Mouse (Mus musculus) liver, postnatal 0 days (tissue): ENCODE measurements around the gene Ppfibp1. TPM values are rescaled to one million over a fixed set of nuclear protein-coding genes. Genes with fewer than 3 reads are reported as not detected.

ENCODE experiments used
- ATAC-seq: fragments of 200-750 bp; cut with Nextera tagmentation; 2 replicates; pipeline ENCODE4 v1.8.0; 2017; ENCODE audit warnings: mild to moderate bottlenecking, moderate library complexity
- DNase-seq: peaks from one replicate; pipeline ENCODE4 v3.0.0-alpha.2; 2016
- H3K27ac ChIP-seq: fragments of 300-500 bp; sonication (generic); 2 replicates; pipeline ENCODE4 v1.5.1; 2014; ENCODE audit warnings: antibody characterized with exemption, moderate library complexity, mild to moderate bottlenecking, low read depth
- H3K27me3 ChIP-seq: fragments of 300-500 bp; sonication (generic); 2 replicates; pipeline ENCODE4 v1.6.1; 2014; ENCODE audit warnings: low read length, control low read depth, mixed read lengths; ENCODE audit not compliant: insufficient read depth
- H3K36me3 ChIP-seq: fragments of 300-500 bp; sonication (generic); replicated peaks from 2 replicates; pipeline ENCODE4 v1.6.1; 2014; ENCODE audit warnings: mild to moderate bottlenecking, control low read depth, low read length, moderate library complexity, mixed read lengths; ENCODE audit not compliant: insufficient read depth
- H3K4me1 ChIP-seq: fragments of 300-500 bp; sonication (generic); 2 replicates; pipeline ENCODE4 v1.6.1; 2014; ENCODE audit warnings: antibody characterized with exemption, mild to moderate bottlenecking, control low read depth; ENCODE audit not compliant: insufficient read depth
- H3K4me2 ChIP-seq: fragments of 300-500 bp; sonication (generic); 2 replicates; pipeline ENCODE4 v1.6.1; 2014; ENCODE audit warnings: low read depth, mild to moderate bottlenecking, low read length, moderate library complexity, mixed read lengths
- H3K4me3 ChIP-seq: fragments of 300-500 bp; sonication (generic); 2 replicates; pipeline ENCODE4 v1.5.1; 2014; ENCODE audit warnings: low read depth, low read length
- H3K9ac ChIP-seq: fragments of 300-500 bp; sonication (generic); replicated peaks from 2 replicates; pipeline ENCODE4 v1.6.1; 2014; ENCODE audit warnings: mild to moderate bottlenecking, moderate library complexity
- H3K9me3 ChIP-seq: fragments of 300-500 bp; sonication (generic); 2 replicates; pipeline ENCODE4 v1.6.1; 2016; ENCODE audit warnings: mild to moderate bottlenecking, control low read depth, low read length, mixed read lengths
- CTCF ChIP-seq: sonication (generic); IDR thresholded peaks from 2 replicates; pipeline ENCODE4 v1.5.1; 2016; ENCODE audit warnings: antibody characterized with exemption, low read depth
- EP300 ChIP-seq: IDR thresholded peaks from 2 replicates; pipeline ENCODE4 v1.6.1; 2016; ENCODE audit warnings: antibody characterized with exemption, low read depth, mild to moderate bottlenecking
- WGBS: fragments of 180-500 bp; shearing (Covaris S2); extraction: QIAGEN DNeasy Blood & Tissue Kit; methylation state at CpG from one replicate; pipeline ENCODE4 v1.1.7; 2014; ENCODE audit not compliant: insufficient replicate concordance; 5-methylcytosine and 5-hydroxymethylcytosine counted together
- polyA plus RNA-seq: library from polyadenylated mRNA; unstranded; fragments of >200 nt; fragmentation: Nextera tagmentation; extraction: Ambion mirVana; gene quantifications from 2 replicates; pipeline ENCODE4 v1.2.1, GENCODE M21; 2015

The Ppfibp1 gene
- polyA plus RNA-seq, 1 experiment from 2014 or later, result 11.3 TPM

GRCm38 (mm10) chr6:147051666-147052065, 163.4 kb downstream of the Ppfibp1 start:
- H3K9me3 ChIP-seq, result no peaks in the 10 kb centered on the region
- no peak overlapping the region for H3K9ac ChIP-seq
- H3K4me2 ChIP-seq, result no peak overlapping the region
- H3K27me3 ChIP-seq, result no peaks in the 10 kb centered on the region
- ATAC-seq, result peak; percentile 77
- TF ChIP-seq CTCF (no peak), EP300 (no peak)
- WGBS, result 73% methylated on average over 8 of the region's 8 CpGs
- H3K4me3 ChIP-seq, result no peak overlapping the region
- 0 out of 2 replicates have a peak overlapping the region, but pooled peaks have one; percentile 2 for H3K27ac ChIP-seq
- peak; percentile 20 for DNase-seq
- H3K4me1 ChIP-seq, result no peaks in the 10 kb centered on the region
- peaks cover 53% of the 10 kb centered on the region for H3K36me3 ChIP-seq

GRCm38 (mm10) chr6:147052440-147052839, 164.2 kb downstream of the Ppfibp1 start:
- Histone ChIP-seq H3K9me3 (no peaks in the 10 kb centered on the region), H3K4me3 (no peak overlapping the region), H3K4me1 (no peaks in the 10 kb centered on the region), H3K9ac (no peak overlapping the region), H3K4me2 (0 out of 2 replicates have a peak overlapping the region, but pooled peaks have one; percentile 9), H3K36me3 (peaks cover 56% of the 10 kb centered on the region), H3K27ac (no peak overlapping the region), H3K27me3 (no peaks in the 10 kb centered on the region)
- ATAC-seq (0 out of 2 replicates have a peak, but pooled peaks have one; percentile 5), DNase-seq (peak; percentile 10)
- 75% methylated on average over 9 of the region's 9 CpGs for WGBS
- TF ChIP-seq CTCF (no peak), EP300 (no peak)

GRCm38 (mm10) chr6:147053785-147054646, 165.7 kb downstream of the Ppfibp1 start:
- ATAC-seq, result no peak
- no peak overlapping the region for H3K4me3 ChIP-seq

GRCm38 (mm10) chr6:147055374-147055977, 167.2 kb downstream of the Ppfibp1 start:
- Histone ChIP-seq H3K36me3 (peaks cover 42% of the 10 kb centered on the region), H3K4me3 (no peak overlapping the region), H3K4me2 (no peak overlapping the region), H3K27me3 (no peaks in the 10 kb centered on the region), H3K9ac (no peak overlapping the region), H3K4me1 (no peaks in the 10 kb centered on the region), H3K9me3 (no peaks in the 10 kb centered on the region), H3K27ac (no peak overlapping the region)
- no peak for TF ChIP-seq CTCF
- no peak for TF ChIP-seq EP300
- 78% methylated on average over 10 of the region's 10 CpGs for WGBS
- ATAC-seq (no peak), DNase-seq (peak; percentile 9)

More at GRCm38 (mm10) chr6:147053785-147054646, 165.7 kb downstream of the Ppfibp1 start:
- H3K4me2 ChIP-seq, result no peak overlapping the region
- no peaks in the 10 kb centered on the region for H3K4me1 ChIP-seq
- peaks cover 52% of the 10 kb centered on the region for H3K36me3 ChIP-seq
- WGBS, result 89% methylated on average over 19 of the region's 19 CpGs
- no peak overlapping the region for H3K27ac ChIP-seq
- no peak overlapping the region for H3K9ac ChIP-seq
- peak; percentile 5 for DNase-seq
- no peaks in the 10 kb centered on the region for H3K9me3 ChIP-seq
- H3K27me3 ChIP-seq, result no peaks in the 10 kb centered on the region
- TF ChIP-seq CTCF (no peak), EP300 (no peak)

- Histone ChIP-seq H3K36me3 (peaks cover 51% of the 10 kb centered on the region), H3K4me3 (no peak overlapping the region), H3K9ac (no peak overlapping the region), H3K4me1 (no peaks in the 10 kb centered on the region), H3K27ac (no peak overlapping the region), H3K27me3 (no peaks in the 10 kb centered on the region), H3K4me2 (no peak overlapping the region), H3K9me3 (no peaks in the 10 kb centered on the region)
- TF ChIP-seq EP300 (no peak), CTCF (no peak)
- 80% methylated on average over 7 of the region's 7 CpGs for WGBS
- DNase-seq (peak; percentile 9), ATAC-seq (no peak)
Measured at GRCm38 (mm10) chr6:147059326-147059725, 171.0 kb downstream of the Ppfibp1 start.

GRCm38 (mm10) chr6:147061630-147062029, 173.3 kb downstream of the Ppfibp1 start:
- Histone ChIP-seq H3K27me3 (no peaks in the 10 kb centered on the region), H3K4me3 (no peak overlapping the region), H3K9me3 (no peaks in the 10 kb centered on the region), H3K36me3 (peaks cover 36% of the 10 kb centered on the region), H3K9ac (no peak overlapping the region), H3K4me2 (no peak overlapping the region), H3K27ac (no peak overlapping the region), H3K4me1 (no peaks in the 10 kb centered on the region)
- WGBS, result 86% methylated on average over 9 of the region's 9 CpGs
- ATAC-seq (no peak), DNase-seq (peak; percentile 9)
- no peak for TF ChIP-seq CTCF
